Mouse (Mus musculus) embryonic facial prominence, embryonic 14.5 days (tissue): ENCODE measurements around the gene Gm12258. TPM values are rescaled to one million over a fixed set of nuclear protein-coding genes. Genes with fewer than 3 reads are reported as not detected.

Source experiments
- ATAC-seq: fragments of 200-750 bp; cut with Nextera tagmentation; 2 replicates; pipeline ENCODE4 v1.8.0; 2017; ENCODE audit warnings: low read depth, moderate number of reproducible peaks, moderate TSS enrichment
- DNase-seq: peaks from one replicate; pipeline ENCODE4 v3.0.0-alpha.2; 2015; ENCODE audit warnings: low spot score
- H3K27ac ChIP-seq: fragments of 300-500 bp; sonication (generic); replicated peaks from 2 replicates; pipeline ENCODE4 v1.5.1; 2014; ENCODE audit warnings: low read depth, mild to moderate bottlenecking, low read length, moderate library complexity
- H3K27me3 ChIP-seq: fragments of 300-500 bp; sonication (generic); replicated peaks from 2 replicates; pipeline ENCODE4 v1.6.1; 2014; ENCODE audit warnings: low read length; ENCODE audit not compliant: control insufficient read depth, insufficient read depth
- H3K36me3 ChIP-seq: fragments of 300-500 bp; sonication (generic); 2 replicates; pipeline ENCODE4 v1.6.1; 2014; ENCODE audit warnings: low read length, mixed read lengths; ENCODE audit not compliant: control insufficient read depth, insufficient read depth
- H3K4me1 ChIP-seq: fragments of 300-500 bp; sonication (generic); 2 replicates; pipeline ENCODE4 v1.6.1; 2014; ENCODE audit warnings: antibody characterized with exemption, low read length; ENCODE audit not compliant: control insufficient read depth, insufficient read depth
- H3K4me2 ChIP-seq: fragments of 300-500 bp; sonication (generic); 2 replicates; pipeline ENCODE4 v1.6.1; 2014; ENCODE audit warnings: low read depth, mild to moderate bottlenecking, low read length, moderate library complexity, mixed read lengths
- H3K4me3 ChIP-seq: fragments of 300-500 bp; sonication (generic); 2 replicates; pipeline ENCODE4 v1.5.1; 2014; ENCODE audit warnings: low read depth, mild to moderate bottlenecking, low read length
- H3K9ac ChIP-seq: fragments of 300-500 bp; sonication (generic); 2 replicates; pipeline ENCODE4 v1.6.1; 2014; ENCODE audit warnings: low read depth, mild to moderate bottlenecking, low read length, moderate library complexity, mixed read lengths
- H3K9me3 ChIP-seq: fragments of 300-500 bp; sonication (generic); 2 replicates; pipeline ENCODE4 v1.6.1; 2016; ENCODE audit warnings: low read length; ENCODE audit not compliant: control insufficient read depth
- WGBS: fragments of 180-500 bp; shearing (Covaris S2); extraction: QIAGEN DNeasy Blood & Tissue Kit; methylation state at CpG from one replicate; pipeline ENCODE4 v1.1.7; 2014; 5-methylcytosine and 5-hydroxymethylcytosine counted together
- polyA plus RNA-seq: library from polyadenylated mRNA; unstranded; fragments of >200 nt; fragmentation: Nextera tagmentation; extraction: Ambion mirVana; gene quantifications from 2 replicates; pipeline ENCODE4 v1.2.1, GENCODE M21; 2014

Gm12258 gene
- polyA plus RNA-seq, 1 experiment from 2014 or later = 8.3 TPM

DNA sequence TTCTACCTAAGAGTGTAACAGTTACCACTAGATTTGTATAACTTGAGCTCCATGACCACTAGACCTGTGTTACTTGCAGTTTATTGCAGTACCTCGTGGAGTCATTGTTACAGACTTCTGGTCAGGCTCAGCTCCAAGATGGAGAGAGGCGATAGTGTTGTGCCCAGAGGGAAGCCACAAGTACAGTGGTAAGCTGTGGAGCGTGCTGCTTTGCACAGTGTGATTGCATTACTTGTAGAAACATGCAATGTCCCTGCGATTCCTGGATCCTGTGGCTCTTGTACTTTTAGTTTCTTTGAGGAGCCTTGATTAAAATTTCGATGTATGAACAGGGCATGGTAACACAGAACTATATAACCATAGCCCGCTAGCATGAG lies 21.0 kb downstream of the Gm12258 start:
- Histone ChIP-seq H3K4me3 (peak overlapping the region; percentile 76), H3K4me1 (0 out of 2 replicates have a peak, but pooled peaks cover 6% of the 10 kb centered on the region), H3K9me3 (no peaks in the 10 kb centered on the region), H3K36me3 (peaks cover 9% of the 10 kb centered on the region), H3K9ac (no peak overlapping the region), H3K4me2 (peak overlapping the region; percentile 77), H3K27me3 (no peaks in the 10 kb centered on the region), H3K27ac (no peak overlapping the region)
- no peak for DNase-seq
- ATAC-seq = no peak
- 80% methylated on average over 6 of the region's 6 CpGs for WGBS

DNA sequence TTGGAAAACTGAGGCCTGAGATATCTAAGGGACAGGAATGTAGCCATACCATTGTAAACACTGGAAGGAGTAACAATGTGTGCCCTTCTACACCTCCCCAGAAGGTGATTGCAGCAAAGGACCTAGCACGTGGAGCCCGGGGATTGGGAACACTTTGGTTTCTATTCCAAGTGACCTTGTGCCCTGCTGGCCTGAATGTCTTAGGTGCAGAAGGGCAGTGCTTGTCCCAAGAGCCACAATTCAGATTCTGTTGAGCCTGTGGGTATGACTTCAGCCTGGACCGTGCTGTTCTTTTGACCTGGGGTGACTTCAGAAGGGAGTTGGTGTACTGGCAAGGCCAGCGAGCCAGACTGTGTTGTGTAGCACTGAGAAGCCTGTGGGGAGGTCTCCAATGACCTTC lies 24.0 kb downstream of the Gm12258 start:
- 85% methylated on average over 4 of the region's 4 CpGs for WGBS
- Histone ChIP-seq H3K4me2 (no peak overlapping the region), H3K9ac (no peak overlapping the region), H3K36me3 (peaks cover 13% of the 10 kb centered on the region), H3K4me3 (no peak overlapping the region), H3K9me3 (no peaks in the 10 kb centered on the region), H3K27ac (no peak overlapping the region), H3K27me3 (no peaks in the 10 kb centered on the region), H3K4me1 (0 out of 2 replicates have a peak, but pooled peaks cover 6% of the 10 kb centered on the region)
- no peak for DNase-seq
- no peak for ATAC-seq

DNA sequence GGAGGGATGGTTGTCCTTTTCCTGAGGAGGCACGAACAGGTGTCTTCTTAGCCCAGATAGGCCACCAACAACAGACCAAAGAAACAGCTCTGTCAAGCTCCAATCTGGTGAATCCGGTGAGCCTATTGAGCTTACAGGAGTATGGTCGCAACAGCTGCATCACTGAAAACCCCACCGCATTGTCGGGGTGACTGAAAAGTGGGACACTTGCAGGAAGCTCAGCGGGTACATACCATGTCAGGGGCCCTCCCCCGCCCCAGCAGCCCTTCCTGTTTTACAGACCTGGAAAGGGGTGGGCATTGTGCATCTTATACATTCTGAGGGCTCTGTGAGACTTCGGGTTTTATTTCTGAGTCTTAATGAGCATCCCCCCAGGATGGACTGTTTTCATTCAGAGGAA lies 36.8 kb downstream of the Gm12258 start:
- Histone ChIP-seq H3K27ac (no peak overlapping the region), H3K9me3 (no peaks in the 10 kb centered on the region), H3K4me3 (no peak overlapping the region), H3K9ac (no peak overlapping the region), H3K27me3 (no peaks in the 10 kb centered on the region), H3K4me2 (no peak overlapping the region), H3K4me1 (no peaks in the 10 kb centered on the region), H3K36me3 (peaks cover 49% of the 10 kb centered on the region)
- 83% methylated on average over 8 of the region's 8 CpGs for WGBS
- DNase-seq (no peak), ATAC-seq (no peak)

DNA sequence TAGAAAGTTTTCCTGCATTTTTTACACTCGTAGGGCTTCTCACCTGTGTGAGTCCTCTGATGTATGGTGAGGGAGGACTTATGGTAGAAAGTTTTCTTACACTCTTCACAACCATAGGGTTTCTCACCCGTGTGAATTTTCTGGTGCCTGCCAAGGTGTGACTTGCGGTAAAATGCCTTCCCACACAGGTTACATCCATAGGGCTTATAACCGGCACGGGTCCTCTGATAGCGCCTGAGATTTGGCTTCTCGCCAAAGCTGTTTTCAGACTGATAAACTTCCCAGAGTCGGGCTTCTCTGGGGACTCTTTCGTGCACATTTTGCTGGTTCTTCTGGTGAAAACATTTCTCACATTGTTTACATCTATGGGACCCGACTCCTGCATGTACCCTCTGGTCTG lies 43.6 kb downstream of the Gm12258 start:
- Histone ChIP-seq H3K4me2 (no peak overlapping the region), H3K27me3 (no peaks in the 10 kb centered on the region), H3K4me1 (no peaks in the 10 kb centered on the region), H3K27ac (no peak overlapping the region), H3K4me3 (no peak overlapping the region), H3K9ac (no peak overlapping the region), H3K36me3 (peaks cover 67% of the 10 kb centered on the region), H3K9me3 (no peaks in the 10 kb centered on the region)
- no peak for DNase-seq
- 94% methylated on average over 10 of the region's 10 CpGs for WGBS
- no peak for ATAC-seq

DNA sequence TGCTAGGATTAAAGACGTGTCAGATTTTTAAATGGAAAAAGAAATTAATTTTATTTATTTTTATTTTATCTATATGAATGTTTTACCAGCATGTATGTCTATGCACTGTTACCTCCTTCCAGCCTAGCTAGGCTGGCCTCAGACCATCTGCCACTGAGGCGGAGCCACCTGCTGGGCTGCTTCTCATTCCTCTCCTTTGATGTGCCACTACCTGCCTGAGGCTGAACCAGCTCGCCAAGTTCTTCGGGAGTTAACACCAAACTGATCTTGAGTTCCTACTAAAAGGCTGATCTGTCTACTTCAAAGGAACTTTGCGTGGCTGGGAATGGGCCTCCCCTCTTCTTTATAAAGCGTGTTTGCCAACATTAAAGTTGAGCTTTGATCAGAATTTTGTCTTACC lies 47.5 kb downstream of the Gm12258 start:
- WGBS = 70% methylated on average over 6 of the region's 6 CpGs
- H3K4me3 ChIP-seq = no peak overlapping the region
- peaks cover 79% of the 10 kb centered on the region for H3K36me3 ChIP-seq
- ATAC-seq (no peak), DNase-seq (peak; percentile 68)
- no peaks in the 10 kb centered on the region for H3K9me3 ChIP-seq
- H3K9ac ChIP-seq = no peak overlapping the region
- no peaks in the 10 kb centered on the region for H3K27me3 ChIP-seq
- H3K27ac ChIP-seq = no peak overlapping the region
- no peaks in the 10 kb centered on the region for H3K4me1 ChIP-seq
- H3K4me2 ChIP-seq = no peak overlapping the region

DNA sequence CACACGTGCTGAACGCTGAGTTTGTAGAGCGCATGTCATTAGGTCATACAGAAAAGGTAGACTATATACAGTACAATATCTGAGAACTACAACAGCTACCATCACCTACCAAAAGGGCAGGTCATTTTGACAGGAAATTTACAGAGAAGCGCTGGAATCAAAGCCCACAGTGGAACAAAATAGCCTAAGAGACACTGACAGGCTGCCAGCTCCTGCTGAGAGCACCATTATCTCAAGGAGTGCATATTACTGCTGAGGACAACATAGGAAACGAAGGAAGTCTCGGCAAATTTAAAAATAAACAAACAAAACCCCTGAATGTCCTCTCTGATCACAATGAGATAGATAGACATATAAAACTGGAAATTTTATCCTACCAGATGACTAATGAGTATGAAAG lies 50.5 kb downstream of the Gm12258 start:
- no peaks in the 10 kb centered on the region for H3K9me3 ChIP-seq
- H3K27ac ChIP-seq = no peak overlapping the region
- H3K4me1 ChIP-seq = no peaks in the 10 kb centered on the region
- H3K4me2 ChIP-seq = no peak overlapping the region
- DNase-seq (no peak), ATAC-seq (no peak)
- H3K9ac ChIP-seq = no peak overlapping the region
- H3K4me3 ChIP-seq = no peak overlapping the region
- no peaks in the 10 kb centered on the region for H3K27me3 ChIP-seq
- peaks cover 78% of the 10 kb centered on the region for H3K36me3 ChIP-seq
- 85% methylated on average over 6 of the region's 6 CpGs for WGBS

DNA sequence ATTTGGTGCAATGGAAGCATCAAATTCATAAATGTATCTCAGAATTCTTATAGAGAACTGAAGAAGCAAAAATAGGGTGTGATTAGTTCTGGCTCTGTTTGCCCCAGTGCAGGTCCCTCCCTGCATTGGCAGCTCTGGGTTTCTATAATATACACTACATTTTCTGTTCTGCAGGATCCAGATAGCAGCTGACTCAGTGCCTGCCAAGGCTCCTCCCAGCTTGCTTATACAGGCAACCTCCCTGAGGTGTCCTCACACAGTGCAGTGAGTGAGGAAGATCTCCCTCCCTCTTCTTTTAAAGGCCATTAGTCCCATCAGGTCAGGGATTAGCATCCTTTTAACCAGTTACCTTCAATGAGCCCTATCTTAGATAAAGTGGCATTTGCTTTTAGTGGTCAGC lies 54.1 kb downstream of the Gm12258 start:
- H3K27ac ChIP-seq = no peak overlapping the region
- H3K9me3 ChIP-seq = no peaks in the 10 kb centered on the region
- no peak overlapping the region for H3K4me3 ChIP-seq
- H3K36me3 ChIP-seq = peaks cover 52% of the 10 kb centered on the region
- ATAC-seq (no peak), DNase-seq (no peak)
- no peak overlapping the region for H3K9ac ChIP-seq
- peaks cover 7% of the 10 kb centered on the region; the same call in 1 of the 2 replicates for H3K4me1 ChIP-seq
- no peaks in the 10 kb centered on the region for H3K27me3 ChIP-seq
- H3K4me2 ChIP-seq = no peak overlapping the region

DNA sequence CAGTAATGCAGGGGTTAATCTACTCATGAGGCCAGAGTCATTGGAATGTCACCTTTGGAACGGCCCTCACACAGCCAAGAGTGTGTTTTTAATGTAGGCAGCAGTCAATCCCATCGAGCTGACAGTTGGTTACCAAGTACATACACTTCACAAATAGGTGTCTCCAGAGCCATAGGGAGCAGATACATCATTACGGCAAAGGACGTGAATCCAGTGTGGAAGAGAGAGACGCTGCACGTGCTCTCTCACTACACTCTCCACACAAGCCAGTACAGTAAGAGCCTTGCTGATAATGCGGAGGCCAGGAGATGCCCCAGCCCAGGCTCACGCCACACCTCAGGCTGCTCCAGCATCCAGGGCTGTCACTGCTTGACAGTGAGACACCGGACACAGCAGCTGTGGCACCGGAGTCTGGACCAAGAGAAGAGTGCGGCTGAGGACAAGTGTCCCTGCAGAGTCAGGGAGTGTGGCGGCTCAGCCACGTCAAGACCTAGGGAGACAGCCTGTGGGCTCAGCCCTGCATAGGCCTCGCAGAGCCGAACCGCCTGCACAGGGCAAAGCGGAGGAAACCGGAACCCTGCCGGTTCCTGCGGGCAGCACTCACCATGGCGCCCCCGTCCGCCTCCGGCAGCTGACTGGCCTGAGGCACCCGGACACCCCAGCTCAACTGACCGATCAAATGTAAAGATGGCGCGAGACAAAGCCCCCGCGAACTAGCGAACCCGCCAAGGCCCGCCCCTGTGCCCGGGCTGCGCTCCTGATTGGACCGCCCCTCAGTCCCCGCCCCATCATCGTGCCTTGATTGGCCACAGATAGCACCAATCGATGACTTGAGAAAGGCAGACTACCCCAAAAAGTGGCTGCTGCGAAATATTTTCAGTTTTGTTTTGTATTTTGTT lies 56.8 kb downstream of the Gm12258 start, which contains the start of gene Zfp39:
TSS of gene Zfp39 (minus strand) at position 715 of the 899 bp plus-strand sequence.
- under 1% methylated on average over 39 of the region's 40 CpGs for WGBS
- Histone ChIP-seq H3K27ac (peak within 1 kb of the TSS; percentile 81), H3K4me1 (peaks cover 7% of the 10 kb centered on the region; the same call in 1 of the 2 replicates), H3K9me3 (no peaks in the 10 kb centered on the region), H3K27me3 (no peaks in the 10 kb centered on the region), H3K36me3 (peaks cover 35% of the 10 kb centered on the region), H3K4me2 (peak within 1 kb of the TSS; percentile 75), H3K4me3 (peak within 1 kb of the TSS; percentile 81), H3K9ac (peak within 1 kb of the TSS; percentile 87)
- ATAC-seq (peak; percentile 99), DNase-seq (peak; percentile 96)

DNA sequence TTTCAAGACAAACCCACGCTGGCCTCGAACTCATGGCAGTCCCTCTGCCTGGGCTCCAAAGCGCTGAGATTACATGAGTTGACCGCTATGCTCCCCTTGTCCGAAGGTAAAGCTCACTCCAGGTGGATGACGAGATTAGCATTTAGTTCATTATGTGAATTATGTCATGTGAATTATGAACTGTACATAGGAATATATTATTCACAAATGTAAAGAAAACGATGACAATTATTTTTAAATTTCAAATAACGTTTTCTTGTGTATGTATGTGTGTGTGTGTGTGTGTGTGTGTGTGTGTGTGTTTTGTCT lies 57.4 kb downstream of the Gm12258 start:
- ATAC-seq (peak; percentile 3; the same call in 1 of the 2 replicates), DNase-seq (no peak)
- Histone ChIP-seq H3K4me2 (peak overlapping the region; percentile 75), H3K4me3 (peak overlapping the region; percentile 81), H3K9ac (peak overlapping the region; percentile 55), H3K27ac (0 out of 2 replicates have a peak overlapping the region, but pooled peaks have one; percentile 8), H3K27me3 (no peaks in the 10 kb centered on the region), H3K9me3 (no peaks in the 10 kb centered on the region), H3K4me1 (peaks cover 7% of the 10 kb centered on the region; the same call in 1 of the 2 replicates), H3K36me3 (peaks cover 29% of the 10 kb centered on the region)
- WGBS = 4% methylated on average over 8 of the region's 8 CpGs
